Mouse (Mus musculus) midbrain, embryonic 14.5 days (tissue): ENCODE measurements around the gene 3300002I08Rik. TPM values are rescaled to one million over a fixed set of nuclear protein-coding genes. Genes with fewer than 3 reads are reported as not detected.
"Not testable (repeated sequence)": the region's sequence is repeated elsewhere in the genome, so short reads cannot be mapped to it uniquely, and the experiment has no call there.

Source experiments
- ATAC-seq: fragments of 200-750 bp; cut with Nextera tagmentation; 2 replicates; pipeline ENCODE4 v1.8.0; 2017; ENCODE audit warnings: moderate number of reproducible peaks, moderate library complexity; ENCODE audit not compliant: low FRiP score, low TSS enrichment
- DNase-seq: peaks from one replicate; pipeline ENCODE4 v3.0.0-alpha.2; 2015
- H3K27ac ChIP-seq: fragments of 300-500 bp; sonication (generic); replicated peaks from 2 replicates; pipeline ENCODE4 v1.5.1; 2014; ENCODE audit warnings: mild to moderate bottlenecking, low read depth, low read length, moderate library complexity
- H3K27me3 ChIP-seq: fragments of 300-500 bp; sonication (generic); 2 replicates; pipeline ENCODE4 v1.6.1; 2014; ENCODE audit warnings: low read length, control low read depth, mixed read lengths; ENCODE audit not compliant: control insufficient read depth, insufficient read depth
- H3K36me3 ChIP-seq: fragments of 300-500 bp; sonication (generic); 2 replicates; pipeline ENCODE4 v1.6.1; 2014; ENCODE audit warnings: low read length, control low read depth; ENCODE audit not compliant: control insufficient read depth, insufficient read depth
- H3K4me1 ChIP-seq: fragments of 300-500 bp; sonication (generic); 2 replicates; pipeline ENCODE4 v1.6.1; 2014; ENCODE audit warnings: mild to moderate bottlenecking, antibody characterized with exemption, low read length, control low read depth; ENCODE audit not compliant: control insufficient read depth, insufficient read depth
- H3K4me2 ChIP-seq: fragments of 300-500 bp; sonication (generic); 2 replicates; pipeline ENCODE4 v1.6.1; 2014; ENCODE audit warnings: mild to moderate bottlenecking, low read length, moderate library complexity
- H3K4me3 ChIP-seq: fragments of 300-500 bp; sonication (generic); replicated peaks from 2 replicates; pipeline ENCODE4 v1.5.1; 2014; ENCODE audit warnings: low read depth, low read length
- H3K9ac ChIP-seq: fragments of 300-500 bp; sonication (generic); replicated peaks from 2 replicates; pipeline ENCODE4 v1.6.1; 2014; ENCODE audit warnings: mild to moderate bottlenecking, low read length, moderate library complexity
- H3K9me3 ChIP-seq: fragments of 300-500 bp; sonication (generic); 2 replicates; pipeline ENCODE4 v1.6.1; 2016; ENCODE audit warnings: low read length, control low read depth, mixed read lengths; ENCODE audit not compliant: control insufficient read depth
- WGBS: fragments of 180-500 bp; shearing (Covaris S2); extraction: QIAGEN DNeasy Blood & Tissue Kit; methylation state at CpG from one replicate; pipeline ENCODE4 v1.1.7; 2014; 5-methylcytosine and 5-hydroxymethylcytosine counted together
- polyA plus RNA-seq: library from polyadenylated mRNA; unstranded; fragments of >200 nt; fragmentation: Nextera tagmentation; extraction: Ambion mirVana; gene quantifications from 2 replicates; pipeline ENCODE4 v1.2.1, GENCODE M21; 2014

The 3300002I08Rik gene
- polyA plus RNA-seq, result 14.8 and 19.7 TPM in 2 replicates

- H3K27me3 ChIP-seq, H3K4me1 ChIP-seq, H3K9me3 ChIP-seq, H3K36me3 ChIP-seq: not testable (repeated sequence)
- WGBS, result 2% methylated on average over 16 of the region's 17 CpGs
- ATAC-seq, result peak; percentile 98
- peak within 1 kb of the TSS; percentile 87 for H3K27ac ChIP-seq
- H3K4me3 ChIP-seq, result peak within 1 kb of the TSS; percentile 58
- peak within 1 kb of the TSS; percentile 52 for H3K4me2 ChIP-seq
- peak within 1 kb of the TSS; percentile 74 for H3K9ac ChIP-seq
- peak; percentile 91 for DNase-seq
Measured at GRCm38 (mm10) chr2:150362113-150362877, at the start of gene 3300002I08Rik. Gene 3300002I08Rik, minus strand, starts transcription at chr2:150362765.

DNA sequence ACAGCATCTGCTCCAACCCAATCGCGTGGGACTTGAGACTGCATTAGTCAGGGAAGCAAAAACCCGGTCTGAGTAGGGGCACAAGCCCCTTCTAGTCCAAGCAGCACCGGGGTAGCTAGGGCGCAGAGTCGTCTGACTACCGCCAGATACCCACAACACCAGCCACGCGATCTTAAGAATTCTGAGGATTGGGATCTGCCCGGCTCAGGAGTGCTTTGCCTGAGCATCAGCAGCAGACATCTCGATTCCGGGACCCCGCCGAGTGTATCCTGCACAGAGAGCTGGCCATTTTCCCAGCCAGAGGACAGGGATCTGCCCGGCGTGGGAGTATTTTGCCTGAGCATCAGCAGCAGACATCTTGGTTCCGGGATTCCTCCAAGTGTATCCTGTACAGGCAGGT is 49.6 kb upstream of the 3300002I08Rik start:
- not testable (repeated sequence) for ATAC-seq

GRCm38 (mm10) chr2:150390198-150390597 is 27.6 kb upstream of the 3300002I08Rik start:
- 86% methylated on average over 1 of the region's 1 CpGs for WGBS
- Histone ChIP-seq H3K27me3 (no peaks in the 10 kb centered on the region), H3K4me2 (no peak overlapping the region), H3K27ac (no peak overlapping the region), H3K9ac (no peak overlapping the region), H3K4me1 (no peaks in the 10 kb centered on the region), H3K4me3 (no peak overlapping the region), H3K9me3 (no peaks in the 10 kb centered on the region), H3K36me3 (no peaks in the 10 kb centered on the region)
- no peak for DNase-seq
- no peak for ATAC-seq

More for the DNA sequence above, 49.6 kb upstream of the 3300002I08Rik start:
- H3K27me3 ChIP-seq, DNase-seq, H3K4me1 ChIP-seq, H3K9ac ChIP-seq, H3K27ac ChIP-seq, H3K4me3 ChIP-seq, H3K36me3 ChIP-seq, H3K4me2 ChIP-seq: not testable (repeated sequence)
- H3K9me3 ChIP-seq, result peaks cover 25% of the 10 kb centered on the region
- WGBS, result 90% methylated on average over 17 of the region's 17 CpGs

DNA sequence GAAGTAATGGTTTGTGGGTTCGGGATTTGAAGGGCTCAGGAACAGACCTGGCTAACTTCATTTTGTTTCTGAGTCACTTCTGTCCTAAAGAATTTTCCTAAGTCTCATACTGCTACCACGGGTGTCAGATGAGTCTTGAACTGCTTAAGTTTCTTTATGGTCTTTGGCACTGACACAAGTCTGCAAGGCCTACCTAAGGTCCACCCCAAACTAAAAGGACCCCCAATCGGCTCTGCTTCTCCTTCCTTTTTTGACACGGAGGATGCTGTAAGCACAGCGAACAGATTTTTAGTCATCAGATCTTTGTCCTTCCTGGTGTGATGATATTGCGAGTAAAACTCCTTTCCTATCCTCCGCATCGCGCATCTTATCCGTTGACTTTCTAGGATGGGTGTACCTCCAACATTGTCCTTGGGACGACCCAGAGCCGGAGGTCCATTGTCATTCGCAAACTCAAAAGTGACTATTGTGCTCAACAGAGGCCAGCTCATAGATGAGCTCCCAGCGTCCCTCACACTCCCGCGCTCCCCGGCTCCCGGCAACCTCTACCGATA is 23.1 kb upstream of the 3300002I08Rik start:
- 95% methylated on average over 18 of the region's 19 CpGs for WGBS
- H3K9me3 ChIP-seq, result not testable (repeated sequence)

GRCm38 (mm10) chr2:150362878-150363229 is 289 bp upstream of the 3300002I08Rik start:
- WGBS, result 14% methylated on average over 4 of the region's 4 CpGs
- no peak for DNase-seq
- peak overlapping the region; percentile 52 for H3K4me2 ChIP-seq
- H3K4me1 ChIP-seq, result no peaks in the 10 kb centered on the region
- H3K36me3 ChIP-seq, result no peaks in the 10 kb centered on the region
- no peak for ATAC-seq
- H3K9me3 ChIP-seq, result no peaks in the 10 kb centered on the region
- peak overlapping the region; percentile 74 for H3K9ac ChIP-seq
- no peaks in the 10 kb centered on the region for H3K27me3 ChIP-seq
- peak overlapping the region; percentile 87 for H3K27ac ChIP-seq
- peak overlapping the region; percentile 58 for H3K4me3 ChIP-seq

More for the DNA sequence above, 23.1 kb upstream of the 3300002I08Rik start:
- not testable (repeated sequence) for H3K4me3 ChIP-seq, H3K4me2 ChIP-seq, H3K36me3 ChIP-seq, DNase-seq, H3K27me3 ChIP-seq, ATAC-seq, H3K4me1 ChIP-seq, H3K9ac ChIP-seq, H3K27ac ChIP-seq

GRCm38 (mm10) chr2:150357136-150357535 is 5.4 kb downstream of the 3300002I08Rik start:
- DNase-seq, H3K4me1 ChIP-seq, H3K9ac ChIP-seq, H3K9me3 ChIP-seq, H3K27me3 ChIP-seq, H3K27ac ChIP-seq, H3K4me2 ChIP-seq, H3K4me3 ChIP-seq, ATAC-seq, H3K36me3 ChIP-seq: not testable (repeated sequence)

- H3K27ac ChIP-seq, result no peak within 1 kb of the TSS
- WGBS, result 96% methylated on average over 5 of the region's 5 CpGs
- H3K4me3 ChIP-seq, result no peak within 1 kb of the TSS
- no peak for DNase-seq
- peaks cover 18% of the 10 kb centered on the region for H3K36me3 ChIP-seq
- no peaks in the 10 kb centered on the region for H3K4me1 ChIP-seq
- H3K9ac ChIP-seq, result no peak within 1 kb of the TSS
- no peak for ATAC-seq
- no peaks in the 10 kb centered on the region for H3K27me3 ChIP-seq
- H3K9me3 ChIP-seq, result peaks cover 52% of the 10 kb centered on the region
- H3K4me2 ChIP-seq, result no peak within 1 kb of the TSS
Measured at GRCm38 (mm10) chr2:150323402-150323801, 39.2 kb downstream of the 3300002I08Rik start, which contains the start of gene Gm10130. Gene Gm10130, plus strand, starts transcription at chr2:150323702.

DNA sequence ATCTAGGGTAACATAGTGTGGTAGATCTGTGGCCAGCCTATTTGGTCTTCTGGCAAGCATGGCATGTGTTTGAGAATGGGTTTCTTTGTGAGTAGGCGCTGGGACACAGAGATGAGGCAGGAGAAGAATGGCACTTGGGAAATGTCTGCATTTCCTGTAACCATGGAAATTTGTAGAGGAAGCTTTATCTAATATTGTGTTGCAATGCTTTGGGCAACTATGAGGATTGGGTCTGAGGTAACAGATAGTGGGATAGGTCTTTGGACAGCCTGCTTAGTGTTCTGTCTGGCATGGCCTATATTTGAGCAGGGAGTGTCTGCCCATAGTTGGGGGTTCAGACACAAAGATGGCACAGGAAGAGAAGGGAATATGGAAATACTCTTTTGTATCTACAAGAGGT is 43.6 kb downstream of the 3300002I08Rik start:
- peaks cover 10% of the 10 kb centered on the region; the same call in 1 of the 2 replicates for H3K36me3 ChIP-seq
- H3K4me2 ChIP-seq, result no peak overlapping the region
- ATAC-seq (no peak), DNase-seq (no peak)
- WGBS, result 93% methylated on average over 1 of the region's 1 CpGs
- no peaks in the 10 kb centered on the region for H3K27me3 ChIP-seq
- peaks cover 58% of the 10 kb centered on the region for H3K9me3 ChIP-seq
- no peak overlapping the region for H3K9ac ChIP-seq
- no peak overlapping the region for H3K4me3 ChIP-seq
- no peaks in the 10 kb centered on the region for H3K4me1 ChIP-seq
- no peak overlapping the region for H3K27ac ChIP-seq

DNA sequence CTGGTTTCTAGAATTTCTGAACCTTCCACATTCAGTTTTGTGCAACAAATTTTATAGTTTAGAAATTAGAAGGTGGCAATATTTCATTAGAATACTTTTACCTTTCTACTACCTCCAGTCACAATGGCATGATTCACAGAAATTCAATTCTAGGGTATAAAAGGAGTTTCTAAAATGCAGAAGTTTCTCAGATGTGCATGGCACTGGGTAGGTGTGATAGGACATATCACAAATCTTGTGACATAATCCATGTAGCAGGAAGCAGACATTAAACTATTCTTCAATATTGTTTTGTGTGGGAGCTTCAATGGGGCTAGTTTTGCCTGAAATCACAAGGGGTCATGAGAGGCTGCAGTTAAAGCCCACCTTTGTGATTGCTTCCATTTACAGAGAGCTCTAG is 46.4 kb downstream of the 3300002I08Rik start:
- Histone ChIP-seq H3K4me2 (no peak overlapping the region), H3K4me1 (no peaks in the 10 kb centered on the region), H3K36me3 (0 out of 2 replicates have a peak, but pooled peaks cover 3% of the 10 kb centered on the region), H3K27me3 (no peaks in the 10 kb centered on the region), H3K9me3 (peaks cover 37% of the 10 kb centered on the region), H3K27ac (no peak overlapping the region), H3K4me3 (no peak overlapping the region), H3K9ac (no peak overlapping the region)
- no peak for DNase-seq
- no peak for ATAC-seq
